Mouse (Mus musculus) regulatory T cell (primary cell): ENCODE measurements around the gene Khdc4.

ENCODE experiments used
- in situ Hi-C: fragments of 300-600 bp; cut with MboI, MseI; formaldehyde crosslinking; loops from one replicate; pipeline ENCODE4 v1.15.1; 2025; ENCODE audit warnings: high pct_unique_total_duplicates

Gene Khdc4

DNA sequence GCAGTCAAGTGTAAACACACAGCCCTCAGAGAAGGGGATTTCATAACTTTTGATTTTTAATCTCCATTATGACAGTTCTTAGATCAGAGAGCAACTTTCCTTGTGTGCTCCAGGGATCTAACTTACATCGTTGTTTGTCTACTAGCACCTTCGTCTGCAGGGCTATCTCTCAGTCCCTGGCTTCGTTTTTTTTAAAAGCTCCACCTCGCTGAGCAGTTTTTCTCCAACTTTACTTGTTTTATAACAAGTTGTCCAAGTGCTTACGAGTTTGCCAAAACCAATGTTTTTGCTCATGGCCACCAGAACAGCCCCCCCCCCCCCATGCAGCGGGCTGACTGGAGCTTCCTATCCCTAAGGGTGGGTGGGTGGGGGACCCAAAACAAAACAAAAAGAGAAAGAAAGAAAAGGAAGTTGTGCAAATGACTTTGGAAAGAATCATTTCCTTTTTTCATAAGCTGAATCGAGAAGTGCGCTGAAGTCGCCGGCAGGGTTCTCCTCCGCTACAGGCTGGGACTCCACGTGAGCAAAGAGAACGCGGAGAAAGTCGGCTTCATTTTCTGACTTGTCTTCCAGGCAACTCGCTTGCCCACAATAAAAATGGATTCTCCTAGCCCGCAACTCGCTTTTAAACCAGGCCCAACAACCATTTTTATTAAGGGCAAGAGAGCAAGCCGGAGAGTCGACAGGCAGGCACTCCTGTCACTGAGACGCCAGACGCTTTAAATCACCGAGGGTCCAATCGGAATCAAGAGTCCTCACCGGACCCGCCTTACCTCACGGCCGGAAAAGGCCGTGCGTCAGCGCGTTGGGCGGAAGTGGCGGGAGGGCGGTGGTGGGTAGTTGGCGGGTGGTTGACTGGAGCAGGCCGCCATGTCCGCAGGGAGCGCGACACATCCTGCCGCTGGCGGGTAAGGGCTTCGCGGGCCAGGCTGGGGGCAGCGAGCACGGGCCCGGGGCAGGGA is at the start of gene Khdc4:
Khdc4 (plus strand) TSS at position 824 of the 962 bp plus-strand sequence.
- in situ Hi-C loops = no loop called here

DNA sequence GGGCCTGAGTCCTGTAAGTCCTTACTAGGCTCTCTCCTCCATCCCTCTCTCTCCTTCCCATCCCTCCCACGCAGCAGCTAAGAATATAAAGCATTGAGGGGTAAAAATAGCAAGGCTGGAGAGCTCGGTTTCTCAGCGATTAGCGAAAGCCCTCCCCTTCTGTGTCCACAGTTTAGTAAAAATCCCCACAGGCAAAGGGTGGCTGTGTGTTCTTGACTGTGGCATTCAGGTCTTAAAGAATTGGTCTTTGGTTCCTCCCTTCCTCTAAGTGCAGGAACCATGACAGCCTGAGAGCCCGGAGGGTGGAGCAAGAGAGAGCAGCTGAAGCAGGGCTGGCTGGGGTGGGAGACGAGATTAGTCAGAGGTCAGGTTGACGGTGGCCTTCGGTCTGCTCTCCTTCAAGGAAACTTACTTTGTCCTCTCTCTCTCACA is 49.0 kb upstream of the Khdc4 start:
- in situ Hi-C loops = no loop called here

DNA sequence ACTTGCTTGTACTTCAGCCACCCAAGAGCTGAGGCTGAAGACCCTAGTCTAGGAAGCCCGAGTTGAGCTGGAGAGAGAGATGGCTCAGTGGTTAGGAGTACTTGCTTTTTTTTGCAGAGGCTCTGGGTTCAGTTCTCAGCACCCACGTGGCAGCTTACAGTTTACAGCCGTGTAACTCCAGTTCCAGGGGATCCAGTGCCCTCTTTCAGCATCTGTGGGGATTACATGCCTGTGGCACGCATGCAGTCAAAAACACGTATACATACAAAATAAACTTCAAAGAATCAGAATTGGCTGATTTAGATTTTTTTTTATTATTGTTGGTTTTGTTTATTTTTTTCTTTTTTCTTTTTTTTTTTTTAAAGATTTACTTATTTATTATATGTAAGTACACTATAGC is 48.5 kb upstream of the Khdc4 start:
- in situ Hi-C loops = no loop called here

DNA sequence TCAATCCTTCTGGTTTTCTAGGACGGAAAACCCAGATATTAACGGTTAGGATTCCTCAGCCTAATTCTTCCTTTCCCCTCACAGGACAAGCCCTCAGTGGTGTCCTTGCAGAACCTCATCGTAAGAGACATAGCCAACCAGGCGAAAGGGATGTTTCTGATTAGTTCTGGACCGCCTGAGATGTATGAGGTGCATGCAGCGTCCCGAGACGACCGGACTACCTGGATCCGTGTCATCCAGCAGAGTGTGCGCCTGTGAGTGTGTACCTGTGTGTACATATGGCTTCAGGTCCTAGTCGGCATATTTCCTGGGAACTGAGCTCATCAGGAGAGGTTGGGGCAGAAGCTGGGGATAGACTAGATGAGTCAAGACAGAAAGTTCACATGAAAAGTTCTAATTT is 46.4 kb upstream of the Khdc4 start:
- in situ Hi-C loops = no loop called here

DNA sequence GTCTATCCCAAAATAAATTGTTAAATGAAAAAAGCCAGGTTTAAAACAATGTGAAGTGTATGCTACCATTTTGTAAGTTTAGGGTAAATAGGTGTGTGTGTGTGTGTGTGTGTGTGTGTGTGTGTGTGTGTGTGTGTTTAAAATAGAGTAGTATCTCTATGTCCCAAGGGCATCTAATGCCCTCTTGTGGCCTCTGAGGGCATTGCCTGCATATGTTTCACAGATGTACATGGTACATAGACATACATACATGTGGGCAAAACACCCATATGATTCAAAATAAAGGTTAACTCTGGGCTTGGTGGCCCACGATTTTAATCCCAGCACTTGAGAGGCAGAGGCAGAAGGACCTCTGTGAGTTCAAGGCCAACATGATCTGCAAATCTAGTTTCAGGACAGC is 44.9 kb upstream of the Khdc4 start:
- in situ Hi-C loops = loop anchor here (5.0 kb wide), 1 partner anchor 57 kb away; no protein-coding TSS in a partner anchor

DNA sequence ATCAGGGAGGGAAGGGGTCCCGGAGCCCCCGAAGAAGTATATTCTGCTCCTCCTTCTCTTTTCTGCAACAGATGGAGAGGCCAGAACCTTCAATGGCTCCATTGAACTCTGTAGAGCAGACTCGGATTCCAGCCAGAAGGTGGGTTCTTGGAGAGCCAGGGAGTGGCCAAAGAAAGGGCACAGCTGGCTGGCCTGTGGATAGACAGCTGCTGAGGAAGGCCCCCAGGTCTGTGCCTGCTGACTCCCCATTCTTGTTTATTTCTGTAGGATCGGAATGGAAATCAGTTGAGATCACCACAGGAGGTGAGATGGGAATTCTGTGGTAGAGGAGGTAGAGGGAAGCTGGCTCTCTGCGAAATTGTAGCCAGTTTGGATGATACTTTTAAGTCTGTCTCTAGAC is 42.5 kb upstream of the Khdc4 start:
- in situ Hi-C loops = loop anchor here (5.0 kb wide), 1 partner anchor 54 kb away; no protein-coding TSS in a partner anchor

DNA sequence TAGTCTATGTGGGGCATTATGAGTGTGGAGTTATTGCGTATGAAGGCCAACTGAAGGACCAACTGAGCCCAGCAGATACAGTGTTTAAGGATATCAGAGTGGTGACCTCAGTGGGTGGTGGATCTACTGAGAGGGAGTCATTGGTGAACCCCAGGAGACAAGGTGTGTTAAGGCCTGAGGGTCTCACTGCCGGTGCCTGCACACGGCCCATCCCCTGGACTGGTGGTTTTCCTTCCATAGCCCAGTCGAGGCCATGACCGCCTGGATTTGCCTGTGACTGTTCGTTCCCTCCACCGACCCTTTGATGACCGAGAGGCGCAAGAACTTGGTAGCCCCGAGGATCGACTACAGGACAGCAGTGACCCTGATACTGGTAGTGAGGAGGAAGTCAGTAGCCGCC is 39.7 kb upstream of the Khdc4 start:
- in situ Hi-C loops = no loop called here

DNA sequence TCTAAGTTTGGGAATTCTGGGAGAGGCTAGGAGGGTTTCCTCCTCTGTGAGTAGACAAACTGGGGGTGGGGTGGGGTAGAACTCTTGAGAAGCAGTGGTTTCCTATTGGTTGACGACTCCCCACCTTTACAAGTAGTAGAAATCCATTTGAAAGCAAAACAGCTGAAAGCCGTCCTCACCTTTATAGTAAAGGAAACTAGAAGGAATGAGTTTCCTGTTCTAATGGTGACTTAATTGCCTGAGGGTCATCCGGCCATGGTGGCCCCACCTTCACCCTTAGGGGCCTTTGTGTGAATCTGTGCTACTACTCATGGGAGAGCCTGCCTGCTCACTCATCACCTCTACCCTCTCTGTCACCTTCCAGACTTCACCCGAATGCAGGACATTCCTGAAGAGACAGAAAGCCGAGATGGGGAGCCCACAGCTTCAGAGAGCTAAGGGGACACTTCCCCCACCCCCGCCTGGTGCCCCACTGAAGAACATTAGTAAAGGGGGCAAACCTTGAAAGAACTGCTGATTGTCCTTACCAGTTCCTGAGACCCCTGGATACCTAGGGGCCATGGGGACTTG is 39.1 kb upstream of the Khdc4 start:
- in situ Hi-C loops = no loop called here

DNA sequence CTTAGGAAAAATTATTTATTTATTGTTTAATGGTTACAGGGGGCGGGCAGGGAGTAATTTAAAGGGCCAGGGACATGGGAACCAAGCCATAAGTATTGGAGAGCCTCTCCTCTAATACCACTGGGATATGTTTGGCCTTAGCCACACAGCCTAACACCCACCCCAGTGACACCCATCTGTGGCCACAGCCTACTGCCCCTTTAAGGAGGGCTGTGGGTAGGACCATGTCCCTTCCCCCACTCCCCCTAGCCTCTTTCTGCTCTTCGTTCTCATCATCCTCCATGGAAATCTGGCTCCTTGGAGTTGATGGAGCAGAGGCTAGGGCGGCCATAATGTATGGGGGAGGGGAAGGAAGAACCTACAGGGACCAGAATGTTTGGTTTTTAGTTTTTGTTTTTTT is 38.5 kb upstream of the Khdc4 start:
- in situ Hi-C loops = no loop called here

DNA sequence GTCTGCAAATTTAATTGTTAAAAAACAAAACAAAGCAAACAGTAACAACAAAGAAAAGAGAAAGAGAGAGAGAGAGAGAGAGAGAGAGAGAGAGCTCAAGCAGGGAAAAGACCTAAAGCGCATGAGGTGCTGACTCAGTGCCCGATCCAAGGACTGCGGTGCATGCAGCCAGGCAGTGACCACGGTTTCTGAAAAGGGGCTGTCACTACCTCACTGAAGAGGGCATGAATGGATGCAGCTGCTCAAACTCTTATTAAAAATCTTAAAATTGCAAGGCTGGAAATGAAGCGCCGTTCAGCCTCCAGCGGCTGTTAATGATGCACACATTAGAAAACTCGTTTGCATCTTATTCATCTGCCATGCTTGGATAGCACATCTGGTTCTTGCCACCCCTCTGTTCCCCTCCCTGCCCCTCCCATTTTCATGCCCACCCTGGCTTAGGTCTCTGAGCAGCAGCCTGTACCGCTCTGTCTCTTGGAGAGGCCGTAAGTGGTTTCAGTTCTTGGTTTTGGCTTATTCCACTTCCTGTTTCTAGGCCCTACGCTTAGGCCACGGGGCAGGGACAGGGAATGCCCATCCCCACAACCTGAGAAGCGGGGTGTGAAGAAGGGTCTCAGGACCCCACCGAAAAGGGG is 37.7 kb upstream of the Khdc4 start:
- in situ Hi-C loops = no loop called here

DNA sequence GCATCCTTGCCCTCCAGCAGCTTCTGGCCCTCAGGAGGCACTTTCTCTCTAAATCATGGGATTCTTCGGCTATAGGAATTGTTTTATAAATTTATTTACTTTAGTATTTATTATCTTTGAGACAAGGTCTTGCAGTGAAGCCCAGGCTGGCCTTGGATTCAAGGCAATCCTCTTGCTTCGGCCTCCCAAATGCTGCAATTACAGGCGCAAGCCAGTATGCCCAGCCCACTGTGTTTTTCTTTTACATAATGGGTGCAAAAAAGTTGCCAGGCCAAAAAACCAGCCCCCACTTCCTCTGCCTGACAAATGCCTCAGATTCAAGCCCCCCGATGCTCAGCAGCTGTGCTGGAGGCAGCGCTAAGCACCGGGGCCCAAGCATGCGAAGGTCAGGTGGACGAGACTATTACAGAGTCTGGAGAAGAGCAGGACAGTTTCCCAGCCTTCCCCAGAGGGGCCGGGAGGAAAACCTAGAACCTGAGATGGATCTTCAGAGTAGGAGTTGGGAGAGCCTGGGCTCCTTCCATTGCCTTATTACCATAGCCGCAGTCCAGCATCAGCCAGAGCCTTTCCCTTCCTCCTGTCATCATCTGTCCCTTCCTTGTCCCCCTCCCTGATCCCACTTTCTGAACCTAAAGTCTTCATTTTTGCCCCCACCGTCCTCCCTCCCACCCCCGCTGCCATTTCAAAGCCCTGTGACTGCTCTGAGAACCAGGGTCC is 37.0 kb upstream of the Khdc4 start:
- in situ Hi-C loops = no loop called here

DNA sequence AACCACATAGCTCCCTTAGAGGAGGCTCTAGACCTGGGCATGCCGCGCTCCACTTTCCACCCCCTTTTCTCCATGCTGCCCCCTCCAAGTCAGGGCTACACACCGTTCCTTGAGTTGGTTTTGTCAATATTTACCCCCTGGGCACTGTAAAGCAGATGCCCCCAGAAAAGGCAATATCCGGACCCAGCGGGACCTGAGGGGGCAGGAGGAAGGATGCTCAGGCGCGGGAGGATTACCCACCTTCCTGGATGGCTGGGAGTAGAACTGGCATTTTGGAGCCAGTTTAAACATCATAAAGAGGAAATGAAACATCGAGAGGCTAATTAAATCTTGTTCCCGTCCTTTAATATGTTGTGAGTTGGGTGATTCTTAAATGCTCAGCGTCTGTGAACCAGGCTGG is 36.4 kb upstream of the Khdc4 start:
- in situ Hi-C loops = no loop called here

DNA sequence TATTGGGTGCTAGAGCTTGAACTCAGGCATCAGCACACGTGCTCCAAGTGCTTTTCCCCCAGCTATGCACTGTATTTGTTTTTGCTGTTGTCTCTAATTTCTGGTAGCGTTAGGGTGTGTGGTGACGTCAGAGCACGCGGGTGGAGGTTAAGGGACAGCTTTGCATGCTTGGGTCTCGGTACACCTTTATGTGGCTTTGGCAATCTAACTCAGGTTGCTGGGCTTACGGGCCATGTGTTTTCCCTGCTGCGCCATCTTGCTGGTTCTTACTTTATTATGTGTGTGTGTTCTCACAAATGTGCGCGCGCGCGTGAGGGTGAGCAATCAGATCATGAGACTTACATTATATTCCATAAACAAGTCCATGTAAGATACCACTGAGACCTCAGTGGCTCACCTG is 35.6 kb upstream of the Khdc4 start:
- in situ Hi-C loops = no loop called here

DNA sequence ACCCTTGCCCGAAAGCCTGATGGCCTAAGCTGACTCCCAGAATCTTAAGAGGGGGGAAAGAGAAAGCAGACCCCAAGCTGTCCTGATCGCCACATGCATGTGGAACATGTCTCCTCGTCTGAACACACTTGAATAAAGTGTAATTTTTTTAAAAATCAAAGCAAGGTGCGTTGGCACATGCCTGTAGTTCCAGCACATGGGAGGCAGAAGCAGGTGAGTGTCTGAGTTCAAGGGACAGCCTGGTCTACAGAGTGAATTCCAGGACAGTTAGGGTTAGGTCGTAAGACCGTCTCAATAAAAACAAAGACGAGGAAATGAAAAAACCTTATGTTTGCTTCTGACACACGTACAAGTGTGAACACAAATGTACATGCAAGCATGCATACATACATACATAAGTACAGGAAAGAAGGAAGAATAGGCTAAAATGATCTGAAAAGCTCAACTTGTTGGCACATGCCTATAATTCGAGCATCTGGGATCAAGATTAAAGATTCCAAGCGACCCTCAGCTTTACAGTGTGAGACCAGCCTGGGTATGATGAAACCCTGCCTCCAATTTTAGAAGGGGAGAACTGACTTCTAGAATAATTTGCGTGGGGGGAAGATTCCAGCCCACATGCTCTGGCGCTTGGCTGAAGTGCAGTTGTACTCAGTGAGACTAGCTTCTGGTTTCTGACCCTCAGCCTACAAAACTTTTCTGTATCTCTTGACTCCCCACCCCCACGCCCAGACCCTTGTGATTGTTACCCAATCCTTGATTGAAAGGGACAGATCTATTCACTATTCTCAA is 34.7 kb upstream of the Khdc4 start:
- in situ Hi-C loops = no loop called here

DNA sequence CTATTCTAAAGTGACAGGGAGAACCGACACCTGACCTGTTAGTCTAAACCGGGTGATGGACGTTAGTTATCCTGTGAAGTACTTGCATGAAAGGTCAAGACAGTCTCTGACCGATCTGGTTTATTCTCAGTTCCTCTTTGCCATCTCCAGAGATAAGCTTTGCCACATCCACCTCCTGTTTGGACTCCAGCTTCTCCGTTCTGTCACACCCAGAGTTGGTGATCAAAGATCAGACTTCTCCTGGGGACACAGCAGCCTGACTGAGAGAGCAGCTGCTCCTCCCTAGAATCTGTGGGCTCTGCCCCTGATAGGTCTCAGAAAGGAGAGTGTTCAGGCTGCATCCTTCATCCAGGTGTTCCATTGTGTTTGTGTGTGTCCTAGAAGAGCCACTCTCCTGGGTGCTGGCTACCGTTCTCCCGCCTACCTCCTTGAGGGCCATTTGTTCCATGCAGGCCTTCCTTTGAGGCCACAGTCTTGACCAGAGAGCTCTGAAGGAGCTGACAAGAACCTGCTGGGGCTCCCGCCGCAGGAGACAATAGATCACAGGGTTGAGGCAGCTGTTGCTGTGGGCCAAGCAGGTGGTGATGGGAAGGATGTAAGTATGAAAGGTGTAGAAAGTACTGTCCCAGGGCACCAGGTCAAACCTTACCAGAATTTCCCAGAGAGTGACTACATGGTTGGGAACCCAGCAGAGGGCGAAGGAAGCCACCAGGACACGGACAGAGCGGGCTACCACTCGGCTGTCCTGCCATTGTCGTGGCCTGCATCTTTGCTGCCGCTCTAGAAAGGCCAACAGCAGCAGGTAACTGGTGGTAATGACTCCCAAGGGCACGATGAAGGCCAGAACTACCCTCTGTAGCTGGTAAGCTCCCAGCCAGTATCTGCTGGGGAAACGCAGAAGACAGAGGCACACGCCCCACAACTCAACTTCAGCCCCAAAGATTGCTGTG is 33.7 kb upstream of the Khdc4 start:
- in situ Hi-C loops = no loop called here

DNA sequence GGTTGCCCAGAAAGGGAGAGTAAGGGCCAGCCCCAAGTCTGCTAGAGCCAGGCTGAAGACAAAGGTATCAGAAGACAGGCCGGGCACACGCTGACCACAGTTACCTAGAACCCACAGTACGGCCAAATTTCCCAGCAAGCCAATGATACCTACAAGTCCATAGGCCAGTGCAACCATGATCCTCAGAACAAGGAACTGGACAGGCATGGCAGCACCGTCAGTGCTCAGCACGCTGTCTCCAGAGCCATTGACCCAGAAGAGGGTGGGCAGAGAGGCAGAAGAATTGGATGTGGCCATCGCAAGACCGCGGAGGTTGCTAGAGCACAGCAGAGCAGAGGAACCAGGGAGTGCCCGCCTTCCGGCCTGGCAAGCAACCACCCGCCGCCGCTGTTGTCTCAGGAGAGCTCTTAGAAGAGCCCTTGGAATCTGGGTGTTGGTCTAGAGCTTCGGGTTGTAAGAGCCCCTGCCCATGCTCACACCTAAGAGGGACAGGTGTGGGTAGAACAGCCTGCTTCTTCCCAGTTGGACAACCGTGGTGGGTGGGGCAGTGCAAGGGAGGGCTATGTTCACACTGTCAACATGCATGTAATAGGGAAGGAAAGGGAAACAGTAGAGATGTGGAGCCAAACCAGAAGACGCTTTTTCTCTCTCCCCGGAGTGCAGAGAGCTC is 32.6 kb upstream of the Khdc4 start, which contains the start of gene Rxfp4:
Rxfp4 (minus strand) TSS at position 297 of the 670 bp plus-strand sequence.
- in situ Hi-C loops = no loop called here

DNA sequence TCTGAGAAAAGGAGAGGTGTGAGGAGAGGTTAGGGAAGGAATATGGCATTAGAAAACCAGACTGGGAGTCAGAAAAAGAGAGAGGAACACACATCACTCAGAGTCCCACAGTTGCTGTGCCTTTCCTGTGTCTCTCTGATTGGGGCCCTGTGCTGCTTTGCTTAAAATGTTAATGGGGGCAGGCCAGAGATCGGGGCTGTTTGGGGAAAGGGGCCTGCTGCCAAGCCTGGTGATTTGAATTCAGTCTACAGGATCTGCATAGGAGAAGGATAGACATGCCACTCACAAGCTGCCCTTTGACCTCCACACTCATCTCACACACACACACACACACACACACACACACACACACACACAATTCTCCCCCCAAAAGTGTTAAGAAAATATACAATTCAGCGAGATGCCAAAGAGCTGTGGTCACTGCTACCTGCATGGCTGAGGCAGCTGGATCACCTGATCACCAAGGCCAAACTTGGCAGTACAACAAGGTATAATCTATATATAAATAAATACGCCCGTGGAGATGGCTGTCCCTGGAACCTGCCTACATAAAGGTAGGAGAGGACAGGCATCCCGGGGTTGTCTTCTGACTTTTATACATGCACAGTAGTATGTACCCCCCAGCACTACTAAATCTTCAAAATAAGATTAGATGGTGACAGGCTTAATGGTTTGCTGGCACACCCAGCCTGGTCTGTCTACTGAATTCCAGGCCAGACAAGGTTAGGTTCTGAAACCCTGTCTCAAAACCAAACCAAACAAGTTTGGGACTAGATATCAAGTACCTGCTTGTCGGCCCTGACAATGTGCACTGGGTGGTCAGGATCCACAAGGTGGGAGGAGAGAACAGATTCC is 31.9 kb upstream of the Khdc4 start:
- in situ Hi-C loops = no loop called here

DNA sequence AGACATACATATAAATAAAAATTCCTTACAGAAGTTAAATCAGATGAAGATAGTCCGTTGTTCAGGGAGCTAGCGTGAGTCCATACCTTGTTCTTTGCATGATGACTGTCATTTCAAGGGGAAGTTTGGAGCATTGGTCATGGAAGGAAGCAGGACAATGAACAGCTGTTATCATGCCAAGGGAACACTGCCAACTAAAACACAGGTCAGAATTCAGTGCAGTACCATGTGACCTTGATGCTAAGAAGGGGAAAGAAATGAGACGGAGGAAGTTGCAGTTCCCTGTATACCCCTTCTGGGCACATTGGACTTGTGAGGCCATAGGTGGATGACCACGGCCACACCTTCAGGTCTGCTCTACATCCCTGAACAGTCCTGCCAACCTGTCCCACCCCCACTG is 31.0 kb upstream of the Khdc4 start:
- in situ Hi-C loops = no loop called here
